Mouse (Mus musculus) CH12.LX (cell line): ENCODE data around the gene Cnksr3. TPM values are rescaled to one million over a fixed set of nuclear protein-coding genes. Genes with fewer than 3 reads are reported as not detected.

Source experiments
- DNase-seq: peaks from one replicate; pipeline ENCODE4 v3.0.0-alpha.2; 2013; ENCODE audit errors: extremely low read depth
- H3K27ac ChIP-seq: 2 replicates; pipeline ENCODE4 v1.5.1; 2012; ENCODE audit warnings: low read depth, mild to moderate bottlenecking, control low read depth, moderate library complexity; ENCODE audit not compliant: insufficient read depth
- H3K27me3 ChIP-seq: replicated peaks from 2 replicates; pipeline ENCODE3; 2012; ENCODE audit warnings: inconsistent platforms
- H3K36me3 ChIP-seq, 2 experiments: replicated peaks in 1 of 2; 2 replicates each; pipeline versions ENCODE3 to v1.6.1; 2012; ENCODE audit warnings: inconsistent platforms in 1 of 2, low read length in 1 of 2, mild to moderate bottlenecking in 1 of 2, mixed read lengths in 1 of 2, moderate library complexity in 1 of 2; ENCODE audit not compliant: control insufficient read depth in 1 of 2, insufficient read depth in 1 of 2
- H3K4me1 ChIP-seq, 2 experiments: 2 replicates each; pipeline ENCODE4 v1.6.1; 2012; ENCODE audit warnings: inconsistent platforms in 1 of 2, moderate library complexity in 1 of 2; ENCODE audit not compliant: insufficient read depth in 2 of 2, control insufficient read depth in 1 of 2
- H3K4me2 ChIP-seq: 2 replicates; pipeline ENCODE4 v1.6.1; 2012; ENCODE audit warnings: low read depth, mild to moderate bottlenecking, control low read depth; ENCODE audit not compliant: poor library complexity, insufficient read depth, severe bottlenecking
- H3K4me3 ChIP-seq, 3 experiments: fragments of 150-350 bp in 1 of 3; sonication (generic) in 1 of 3; replicated peaks in 1 of 3; 2 replicates each; pipeline versions ENCODE3 to v1.5.1; 2011 to 2012; ENCODE audit warnings: low read depth in 2 of 3, low read length in 2 of 3, mild to moderate bottlenecking in 2 of 3, moderate library complexity in 2 of 3, control low read depth in 1 of 3, improper control_type of control experiment in 1 of 3, inconsistent platforms in 1 of 3, mixed read lengths in 1 of 3; ENCODE audit not compliant: poor library complexity in 1 of 3
- H3K79me2 ChIP-seq: replicated peaks from 2 replicates; pipeline ENCODE4 v1.6.1; 2012; ENCODE audit warnings: mild to moderate bottlenecking, moderate library complexity; ENCODE audit not compliant: control insufficient read depth, poor library complexity, insufficient read depth, severe bottlenecking; ENCODE audit errors: extremely low read depth
- H3K9ac ChIP-seq: 2 replicates; pipeline ENCODE4 v1.6.1; 2012; ENCODE audit warnings: low read depth, mild to moderate bottlenecking, control low read depth, moderate library complexity; ENCODE audit not compliant: insufficient read depth
- H3K9me3 ChIP-seq: replicated peaks from 2 replicates; pipeline ENCODE3; 2012; ENCODE audit warnings: low read length, inconsistent platforms, mixed read lengths
- CHD1 ChIP-seq: IDR thresholded peaks from 2 replicates; pipeline ENCODE4 v1.6.1; 2012; ENCODE audit warnings: low read depth, low read length, improper control_type of control experiment, inconsistent platforms
- CHD2 ChIP-seq: IDR thresholded peaks from 2 replicates; pipeline ENCODE4 v1.6.1; 2011; ENCODE audit warnings: low read length, improper control_type of control experiment
- EP300 ChIP-seq: IDR thresholded peaks from 2 replicates; pipeline ENCODE4 v1.6.1; 2011; ENCODE audit warnings: low read length, improper control_type of control experiment
- GABPA ChIP-seq: IDR thresholded peaks from 2 replicates; pipeline ENCODE4 v1.6.1; 2012; ENCODE audit warnings: low read depth, low read length, improper control_type of control experiment, inconsistent platforms; ENCODE audit not compliant: insufficient replicate concordance
- HCFC1 ChIP-seq: IDR thresholded peaks from 2 replicates; pipeline ENCODE4 v1.6.1; 2012; ENCODE audit warnings: low read depth, mild to moderate bottlenecking, inconsistent platforms, low read length, improper control_type of control experiment
- KAT2A ChIP-seq: IDR thresholded peaks from 2 replicates; pipeline ENCODE4 v1.6.1; 2012; ENCODE audit warnings: low read length, improper control_type of control experiment, inconsistent platforms; ENCODE audit not compliant: insufficient replicate concordance
- MAFK ChIP-seq: IDR thresholded peaks from 2 replicates; pipeline ENCODE4 v1.6.1; 2011; ENCODE audit warnings: low read length, improper control_type of control experiment; ENCODE audit not compliant: insufficient replicate concordance
- MAZ ChIP-seq: IDR thresholded peaks from 2 replicates; pipeline ENCODE4 v1.6.1; 2012; ENCODE audit warnings: low read depth, mild to moderate bottlenecking, inconsistent platforms, low read length, improper control_type of control experiment, moderate library complexity
- MEF2A ChIP-seq: IDR thresholded peaks from 2 replicates; pipeline ENCODE4 v1.6.1; 2014; ENCODE audit warnings: low read depth, mild to moderate bottlenecking, inconsistent platforms, low read length, improper control_type of control experiment, borderline replicate concordance
- MXI1 ChIP-seq: IDR thresholded peaks from 2 replicates; pipeline ENCODE4 v1.6.1; 2011; ENCODE audit warnings: mild to moderate bottlenecking, low read depth, low read length, improper control_type of control experiment
- MYC ChIP-seq: IDR thresholded peaks from 2 replicates; pipeline ENCODE4 v1.6.1; 2011; ENCODE audit warnings: low read depth, mild to moderate bottlenecking, improper control_type of control experiment, low read length
- NELFE ChIP-seq: IDR thresholded peaks from 2 replicates; pipeline ENCODE4 v1.6.1; 2011; ENCODE audit warnings: low read depth, low read length, improper control_type of control experiment
- PAX5 ChIP-seq: IDR thresholded peaks from 2 replicates; pipeline ENCODE4 v1.6.1; 2012; ENCODE audit warnings: low read length, inconsistent platforms, mixed read lengths
- POLR2AphosphoS2 ChIP-seq: IDR thresholded peaks from 2 replicates; pipeline ENCODE4 v1.6.1; 2011; ENCODE audit warnings: low read depth, low read length, improper control_type of control experiment
- SIN3A ChIP-seq: IDR thresholded peaks from 2 replicates; pipeline ENCODE4 v1.6.1; 2012; ENCODE audit warnings: low read length, improper control_type of control experiment, inconsistent platforms
- SMC3 ChIP-seq: IDR thresholded peaks from 2 replicates; pipeline ENCODE4 v1.6.1; 2011; ENCODE audit warnings: low read depth, low read length, improper control_type of control experiment
- TBP ChIP-seq: conservative IDR thresholded peaks from 2 replicates; pipeline ENCODE4 v1.6.1; 2011; ENCODE audit warnings: low read depth, low read length, improper control_type of control experiment
- USF1 ChIP-seq: IDR thresholded peaks from 2 replicates; pipeline ENCODE4 v1.6.1; 2014; ENCODE audit warnings: low read depth, mild to moderate bottlenecking, inconsistent platforms, low read length, improper control_type of control experiment
- USF2 ChIP-seq: conservative IDR thresholded peaks from 2 replicates; pipeline ENCODE4 v1.6.1; 2011; ENCODE audit warnings: low read depth, low read length, improper control_type of control experiment
- ZKSCAN1 ChIP-seq: IDR thresholded peaks from 2 replicates; pipeline ENCODE4 v1.6.1; 2012; ENCODE audit warnings: low read depth, inconsistent platforms, low read length, improper control_type of control experiment, borderline replicate concordance
- ZMIZ1 ChIP-seq: IDR thresholded peaks from 2 replicates; pipeline ENCODE4 v1.6.1; 2012; ENCODE audit warnings: low read depth, mild to moderate bottlenecking, inconsistent platforms, low read length, improper control_type of control experiment
- dilution Hi-C: fragments of 300-500 bp; cut with MboI; formaldehyde crosslinking; loops from 2 replicates; pipeline ENCODE4 v1.14.3; 2020; ENCODE audit warnings: low sequenced_read_pairs; ENCODE audit not compliant: extremely low pct_unique_long_range_greater_than_20kb, extremely low pct_ligation_motif_present
- in situ Hi-C: fragments of 300-500 bp; cut with MboI; formaldehyde crosslinking; loops from 3 replicates; pipeline ENCODE4 v1.14.3; 2019; ENCODE audit warnings: low sequenced_read_pairs, low pct_ligation_motif_present, low pct_unique_long_range_greater_than_20kb, mixed read lengths
- polyA plus RNA-seq: library from polyadenylated mRNA; unstranded; fragments of >175 nt; gene quantifications from 2 replicates; pipeline ENCODE4 v1.2.1, GENCODE M21; 2012; ENCODE audit warnings: low read depth; ENCODE audit not compliant: insufficient read length
- total RNA-seq, 2 experiments: library from RNA; depleted of rRNA; stranded (reverse); fragments of 300-350 nt in 1 of 2; fragments of >200 nt in 1 of 2; gene quantifications; 2 replicates each; pipeline ENCODE4 v1.2.3; 2012 to 2014

Cnksr3 gene
- total and polyA plus RNA-seq, 3 experiments: 0.72 to 3.9 (median 2.9) TPM

- Histone ChIP-seq H3K4me3 (no peak overlapping the region), H3K9ac (no peak overlapping the region), H3K27me3 (no peaks in the 10 kb centered on the region), H3K4me2 (no peak overlapping the region), H3K79me2 (no peaks in the 10 kb centered on the region), H3K27ac (no peak overlapping the region), H3K36me3 (no peaks in the 10 kb centered on the region), H3K4me1 (no peaks in the 10 kb centered on the region), H3K9me3 (no peaks in the 10 kb centered on the region)
- no peak for DNase-seq
- TF ChIP-seq MAFK (no peak), MXI1 (no peak), EP300 (no peak), NELFE (no peak), CHD2 (no peak), TBP (no peak), USF1 (no peak), CHD1 (no peak), KAT2A (no peak), ZMIZ1 (no peak), PAX5 (no peak), USF2 (no peak), SIN3A (no peak), MAZ (no peak), SMC3 (no peak), MEF2A (no peak), MYC (no peak), HCFC1 (no peak), POLR2AphosphoS2 (no peak)
- in situ Hi-C loops: no loop called here
- dilution Hi-C loops: no loop called here
These were observed 28.8 kb downstream of the Cnksr3 start for GRCm38 (mm10) chr10:7183171-7183631.

GRCm38 (mm10) chr10:7182555-7183170, 29.4 kb downstream of the Cnksr3 start:
- Histone ChIP-seq H3K79me2 (no peaks in the 10 kb centered on the region), H3K36me3 (no peaks in the 10 kb centered on the region), H3K4me3 (no peak overlapping the region), H3K4me1 (no peaks in the 10 kb centered on the region), H3K27me3 (no peaks in the 10 kb centered on the region), H3K27ac (no peak overlapping the region), H3K9me3 (no peaks in the 10 kb centered on the region), H3K4me2 (no peak overlapping the region), H3K9ac (no peak overlapping the region)
- DNase-seq: no peak
- dilution Hi-C loops: no loop called here
- TF ChIP-seq ZKSCAN1 (no peak), POLR2AphosphoS2 (no peak), GABPA (no peak)
- in situ Hi-C loops: no loop called here
